Mouse (Mus musculus): ENCODE data around the gene Tasp1. TPM values are rescaled to one million over a fixed set of nuclear protein-coding genes. Genes with fewer than 3 reads are reported as not detected.

The Tasp1 gene
- total and polyA plus RNA-seq, 3 experiments, result 17.0 to 31.5 TPM; not detected in 1

DNA sequence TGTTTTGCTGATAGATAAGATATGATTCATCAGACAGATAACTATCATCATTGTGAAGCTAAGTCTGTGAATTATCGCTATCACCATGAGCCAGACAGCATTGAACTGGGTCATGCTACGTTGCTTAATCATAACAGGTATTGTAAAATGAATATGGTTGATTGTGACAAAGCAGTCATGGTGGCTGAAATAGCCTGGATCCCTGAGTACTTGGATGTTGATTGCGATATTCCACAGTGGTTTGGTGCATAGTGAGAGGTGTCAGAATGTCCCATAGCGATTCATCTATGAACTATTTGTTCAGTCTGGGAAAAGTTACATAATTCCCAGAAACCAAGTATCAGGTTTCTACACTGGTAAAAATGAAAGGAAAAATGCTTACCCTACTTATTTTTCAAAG lies 41.0 kb upstream of the Tasp1 start:
- H3K4me3 ChIP-seq (ENCODE audit: control insufficient read depth in 1 of 2, insufficient read depth in 1 of 2, low read depth in 2 of 2, low read length in 2 of 2), result no peak overlapping the region
- no peak for DNase-seq (ENCODE audit: low read depth, low spot score)
- no peaks in the 10 kb centered on the region for H3K27me3 ChIP-seq (ENCODE audit: control insufficient read depth in 1 of 2, insufficient read depth in 2 of 2, low read length in 2 of 2)
- no peaks in the 10 kb centered on the region for H3K36me3 ChIP-seq (ENCODE audit: control insufficient read depth in 1 of 2, insufficient read depth in 2 of 2, low read length in 2 of 2)
- no peaks in the 10 kb centered on the region for H3K4me1 ChIP-seq (ENCODE audit: control insufficient read depth in 1 of 2, insufficient read depth in 2 of 2, low read length in 2 of 2)
- H3K79me2 ChIP-seq (ENCODE audit: control insufficient read depth, insufficient read depth, low read length, poor library complexity), result no peaks in the 10 kb centered on the region
- no peaks in the 10 kb centered on the region for H3K9me3 ChIP-seq (replicated peaks; ENCODE audit: insufficient read depth, low read length)
- TF ChIP-seq POLR2AphosphoS5 (IDR thresholded peaks at IDR 0.05; ENCODE audit: borderline replicate concordance, low read depth, low read length) (no peak), BHLHE40 (IDR thresholded peaks at IDR 0.05; ENCODE audit: borderline replicate concordance, low read depth, low read length) (no peak)
- H3K27ac ChIP-seq (ENCODE audit: control insufficient read depth, low read depth, low read length), result no peak overlapping the region
- no peak overlapping the region for H3K9ac ChIP-seq (ENCODE audit: control insufficient read depth, low read depth, low read length, poor library complexity, severe bottlenecking)

DNA sequence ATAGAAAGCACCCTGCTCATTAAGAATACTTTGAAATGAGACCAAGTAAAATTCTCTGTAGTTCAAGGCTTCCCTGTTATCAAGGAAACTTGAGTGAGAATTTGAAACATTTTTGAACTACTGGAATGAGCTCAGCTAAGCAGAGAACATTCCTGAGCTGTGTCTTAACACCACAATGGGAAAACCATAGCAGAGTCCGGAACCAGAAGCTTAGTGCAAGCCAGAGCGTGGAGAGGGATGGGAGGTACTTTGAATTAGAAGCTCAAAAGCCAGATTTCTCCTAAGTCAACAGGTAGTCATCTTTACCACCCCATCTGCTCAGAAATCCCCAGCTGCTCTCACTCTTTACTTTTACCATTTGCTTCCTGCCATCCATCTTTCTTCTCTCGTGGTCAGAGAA lies 38.3 kb upstream of the Tasp1 start:
- no peak for DNase-seq (ENCODE audit: low read depth, low spot score)
- Histone ChIP-seq H3K4me3 (ENCODE audit: control insufficient read depth in 1 of 2, insufficient read depth in 1 of 2, low read depth in 2 of 2, low read length in 2 of 2) (no peak overlapping the region), H3K4me1 (ENCODE audit: control insufficient read depth in 1 of 2, insufficient read depth in 2 of 2, low read length in 2 of 2) (no peaks in the 10 kb centered on the region), H3K36me3 (ENCODE audit: control insufficient read depth in 1 of 2, insufficient read depth in 2 of 2, low read length in 2 of 2) (no peaks in the 10 kb centered on the region), H3K9me3 (replicated peaks; ENCODE audit: insufficient read depth, low read length) (no peaks in the 10 kb centered on the region), H3K27me3 (ENCODE audit: control insufficient read depth in 1 of 2, insufficient read depth in 2 of 2, low read length in 2 of 2) (no peaks in the 10 kb centered on the region), H3K9ac (ENCODE audit: control insufficient read depth, low read depth, low read length, poor library complexity, severe bottlenecking) (no peak overlapping the region), H3K27ac (ENCODE audit: control insufficient read depth, low read depth, low read length) (no peak overlapping the region), H3K79me2 (ENCODE audit: control insufficient read depth, insufficient read depth, low read length, poor library complexity) (no peaks in the 10 kb centered on the region)
- no peak for TF ChIP-seq ZNF384 (IDR thresholded peaks at IDR 0.05; ENCODE audit: low read depth, low read length)
- no peak for TF ChIP-seq CHD1 (IDR thresholded peaks at IDR 0.05; ENCODE audit: low read depth, low read length)
- no peak for TF ChIP-seq GABPA (IDR thresholded peaks at IDR 0.05; ENCODE audit: low read depth, low read length)
- TF ChIP-seq RAD21 (IDR thresholded peaks at IDR 0.05; ENCODE audit: low read depth, low read length), result no peak
- TF ChIP-seq POLR2AphosphoS2 (IDR thresholded peaks at IDR 0.05; ENCODE audit: low read length), result no peak
- no peak for TF ChIP-seq MAZ (IDR thresholded peaks at IDR 0.05; ENCODE audit: low read depth, low read length)
- TF ChIP-seq CHD2 (IDR thresholded peaks at IDR 0.05; ENCODE audit: low read length), result no peak
- TF ChIP-seq NRF1 (IDR thresholded peaks at IDR 0.05; ENCODE audit: insufficient read depth, low read depth, low read length, poor library complexity, severe bottlenecking), result no peak
- TF ChIP-seq USF1 (IDR thresholded peaks at IDR 0.05; ENCODE audit: low read depth, low read length), result no peak
- TF ChIP-seq CTCF (IDR thresholded peaks at IDR 0.05 in 2 of 3, conservative IDR thresholded peaks at IDR 0.05 in 1 of 3; ENCODE audit: control insufficient read depth in 1 of 3, insufficient read depth in 1 of 3, low read depth in 2 of 3, low read length in 3 of 3, poor library complexity in 1 of 3, severe bottlenecking in 1 of 3), result no peak
- no peak for TF ChIP-seq MYC (IDR thresholded peaks at IDR 0.05; ENCODE audit: low read depth, low read length)

- Histone ChIP-seq H3K9me3 (replicated peaks; ENCODE audit: insufficient read depth, low read length) (no peaks in the 10 kb centered on the region), H3K27ac (ENCODE audit: control insufficient read depth, low read depth, low read length) (no peak overlapping the region), H3K79me2 (ENCODE audit: control insufficient read depth, insufficient read depth, low read length, poor library complexity) (no peaks in the 10 kb centered on the region), H3K4me1 (ENCODE audit: control insufficient read depth in 1 of 2, insufficient read depth in 2 of 2, low read length in 2 of 2) (no peaks in the 10 kb centered on the region), H3K27me3 (ENCODE audit: control insufficient read depth in 1 of 2, insufficient read depth in 2 of 2, low read length in 2 of 2) (no peaks in the 10 kb centered on the region), H3K4me3 (ENCODE audit: control insufficient read depth in 1 of 2, insufficient read depth in 1 of 2, low read depth in 2 of 2, low read length in 2 of 2) (no peak overlapping the region), H3K9ac (ENCODE audit: control insufficient read depth, low read depth, low read length, poor library complexity, severe bottlenecking) (no peak overlapping the region), H3K36me3 (ENCODE audit: control insufficient read depth in 1 of 2, insufficient read depth in 2 of 2, low read length in 2 of 2) (no peaks in the 10 kb centered on the region)
- DNase-seq (ENCODE audit: low read depth, low spot score), result no peak
- no peak for TF ChIP-seq RCOR1 (IDR thresholded peaks at IDR 0.05; ENCODE audit: low read depth, low read length)
- no peak for TF ChIP-seq TCF12 (IDR thresholded peaks at IDR 0.05; ENCODE audit: low read depth, low read length)
- no peak for TF ChIP-seq NRF1 (IDR thresholded peaks at IDR 0.05; ENCODE audit: insufficient read depth, low read depth, low read length, poor library complexity, severe bottlenecking)
- no peak for TF ChIP-seq JUND (IDR thresholded peaks at IDR 0.05; ENCODE audit: low read depth, low read length)
- TF ChIP-seq USF1 (IDR thresholded peaks at IDR 0.05; ENCODE audit: low read depth, low read length), result no peak
- TF ChIP-seq MEF2A (IDR thresholded peaks at IDR 0.05; ENCODE audit: extremely low read depth, insufficient replicate concordance, low read depth, low read length, poor library complexity, severe bottlenecking), result no peak
- TF ChIP-seq RAD21 (IDR thresholded peaks at IDR 0.05; ENCODE audit: low read depth, low read length), result no peak
- no peak for TF ChIP-seq MYB (IDR thresholded peaks at IDR 0.05; ENCODE audit: low read depth, low read length)
Measured at GRCm38 (mm10) chr2:140100551-140101474, 34.2 kb upstream of the Tasp1 start.
